Mouse (Mus musculus) right cerebral cortex, postnatal 25 days (tissue): Measurements from ENCODE around the gene Caprin2.

Source experiments
- DNase-seq: peaks from one replicate; pipeline ENCODE4 v3.0.0; 2022

The Caprin2 gene

DNA sequence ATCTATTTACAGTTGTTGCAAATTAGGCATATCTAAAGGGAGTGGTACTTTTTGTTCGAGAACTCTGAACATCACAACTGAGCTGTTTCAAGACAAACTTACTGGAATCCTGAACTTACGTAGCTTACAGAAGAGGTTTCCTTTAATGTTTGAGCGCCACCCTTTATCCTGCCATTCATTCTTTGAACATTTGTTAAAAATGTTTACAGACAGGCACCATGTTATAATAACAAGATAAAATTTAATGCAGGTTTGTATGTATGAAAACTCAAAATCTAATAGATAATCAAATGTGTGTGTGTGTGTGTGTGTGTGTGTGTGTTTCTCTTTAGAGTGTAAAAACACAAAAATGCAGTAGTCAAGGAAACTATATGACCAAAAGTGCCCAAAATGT lies 64.3 kb downstream of the Caprin2 start:
- no peak for DNase-seq

DNA sequence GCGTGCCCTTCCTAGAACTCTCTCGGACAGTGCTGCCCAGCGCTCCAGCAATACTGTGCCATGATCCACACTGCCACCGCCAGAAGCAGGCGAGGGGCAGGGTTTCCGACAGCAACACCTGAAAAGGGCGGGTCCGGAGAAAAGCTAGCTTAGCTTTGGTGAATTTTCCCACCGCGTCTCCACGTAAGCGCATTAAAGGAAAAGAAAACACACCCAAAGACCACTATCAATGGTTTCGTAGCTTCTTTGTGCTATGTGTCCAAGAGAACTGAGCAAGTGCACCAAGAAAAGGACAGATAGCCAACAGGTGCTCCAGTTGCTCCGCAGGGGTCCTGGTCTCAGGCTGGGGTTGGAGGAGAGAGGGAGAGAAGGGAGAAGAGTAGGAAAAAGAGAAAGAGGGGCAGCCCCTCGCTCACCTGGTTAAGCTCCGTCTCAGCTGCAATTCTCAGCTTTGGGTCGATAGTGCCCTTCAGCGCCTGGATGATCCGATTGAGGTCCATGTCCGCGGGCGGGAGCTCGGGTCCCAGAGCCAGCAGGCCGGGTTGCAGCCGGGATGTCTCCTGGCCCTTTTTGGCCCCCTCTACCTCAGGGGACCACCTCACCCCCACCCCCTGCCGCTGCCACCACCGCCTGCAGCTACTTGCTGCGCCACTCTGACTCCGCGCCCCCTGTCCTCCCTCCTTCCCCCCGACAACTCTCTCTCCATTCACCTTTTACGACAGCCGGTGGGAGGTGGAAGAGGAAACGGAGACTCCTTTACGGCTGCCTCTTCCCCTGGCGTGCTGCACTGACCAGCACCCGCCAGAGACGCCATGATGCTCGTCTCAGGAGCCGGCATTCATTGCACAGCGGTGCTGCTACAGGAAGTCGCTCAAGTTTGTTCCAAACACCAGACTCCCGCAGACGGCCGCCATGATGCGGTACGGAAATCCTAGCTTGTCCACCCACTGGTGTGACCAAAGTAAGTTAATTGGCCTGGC lies 65.0 kb downstream of the Caprin2 start, which contains the start of gene Ipo8:
TSS of gene Ipo8 (minus strand) at position 720 of the 980 bp plus-strand sequence.
- peak; percentile 95 for DNase-seq

DNA sequence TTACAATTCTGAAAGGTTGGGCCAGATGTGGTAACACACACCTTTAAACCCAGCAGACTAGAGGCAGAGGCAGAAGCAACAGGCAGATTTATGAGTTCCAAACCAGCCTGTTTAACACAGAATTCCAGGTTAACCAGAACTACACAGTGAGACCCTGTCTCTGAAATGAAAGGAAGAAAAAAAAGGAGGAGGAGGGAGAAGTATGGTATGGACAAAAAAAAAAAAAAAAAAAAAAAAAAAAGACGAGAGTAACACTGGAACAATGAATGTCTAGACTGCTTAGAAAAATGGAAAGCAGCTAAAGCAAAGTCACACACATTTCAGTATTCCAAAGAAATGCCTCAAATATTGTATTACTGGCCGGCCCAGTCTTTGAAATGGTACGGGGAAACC lies 65.7 kb downstream of the Caprin2 start:
- DNase-seq: no peak

DNA sequence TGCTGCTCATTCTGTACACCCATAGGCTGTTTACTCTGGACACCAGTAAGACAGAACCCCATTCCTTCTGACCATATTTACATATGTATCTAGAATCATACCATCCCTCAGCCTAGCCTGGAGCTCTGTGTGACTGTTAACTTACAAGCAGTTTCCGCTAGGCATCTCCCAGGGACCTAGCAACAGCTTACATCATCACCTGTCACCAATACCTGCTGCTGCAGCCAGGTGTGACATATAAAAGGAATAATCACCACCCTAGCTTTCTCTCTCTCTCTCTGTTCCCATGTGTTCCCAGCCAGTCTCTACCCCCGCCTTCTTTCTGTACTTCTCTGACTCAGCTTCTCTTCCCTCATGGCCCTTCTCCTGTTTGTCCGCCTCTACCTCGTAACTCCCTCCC lies 69.9 kb downstream of the Caprin2 start:
- no peak for DNase-seq

DNA sequence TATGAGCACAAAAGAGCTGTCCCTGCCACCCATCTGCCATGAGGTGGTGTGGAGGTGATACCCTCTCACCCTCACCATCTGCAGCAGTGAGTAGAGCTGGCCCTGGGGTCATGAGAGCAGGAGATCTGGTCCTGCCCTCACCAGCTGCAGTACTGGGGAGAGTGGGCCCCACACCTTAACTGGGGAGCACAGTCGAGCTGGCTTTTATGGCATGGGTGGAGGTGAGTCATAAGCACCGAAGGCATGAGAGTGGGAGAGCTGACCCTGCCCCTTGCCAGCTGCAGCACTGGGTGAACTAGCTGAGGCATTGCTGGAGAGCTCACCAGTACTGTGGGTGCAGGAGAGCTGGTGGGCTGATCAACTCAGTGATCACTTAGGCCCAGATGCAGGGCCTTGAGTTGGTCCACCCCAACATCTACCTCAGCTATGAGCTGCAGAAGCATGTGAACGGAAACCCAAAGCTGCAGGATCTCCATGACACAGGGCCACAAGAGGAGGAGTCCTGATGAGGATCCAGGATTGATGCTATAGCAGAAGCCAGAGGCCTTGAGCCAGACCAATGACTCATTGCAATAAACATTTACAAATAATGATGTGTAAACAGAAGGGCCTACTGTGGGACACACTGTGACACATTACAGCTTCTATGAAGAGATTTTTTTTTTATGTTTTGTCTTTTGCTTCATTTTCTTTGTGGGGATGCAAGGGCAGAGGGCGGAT lies 77.3 kb downstream of the Caprin2 start:
- DNase-seq: no peak

DNA sequence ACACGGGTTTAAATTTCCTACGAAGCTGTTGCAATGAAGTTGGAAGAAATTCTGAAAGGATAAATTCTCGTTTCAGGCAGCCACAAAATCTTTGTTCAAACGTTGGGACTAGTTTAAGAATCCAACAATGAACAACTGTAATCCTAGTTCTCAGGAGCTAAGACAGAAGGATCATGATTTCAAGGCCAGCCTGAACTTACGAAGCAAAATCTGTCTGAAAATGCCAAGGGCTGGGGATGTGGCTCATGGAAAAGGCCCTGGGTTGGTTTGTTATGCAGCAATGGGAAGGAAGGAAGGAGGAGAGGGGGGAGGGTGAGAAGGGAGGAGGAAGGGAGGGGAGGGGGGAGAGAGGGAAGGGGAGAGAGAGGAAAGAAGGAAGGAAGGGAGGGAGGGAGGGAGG lies 79.3 kb downstream of the Caprin2 start:
- DNase-seq: no peak

DNA sequence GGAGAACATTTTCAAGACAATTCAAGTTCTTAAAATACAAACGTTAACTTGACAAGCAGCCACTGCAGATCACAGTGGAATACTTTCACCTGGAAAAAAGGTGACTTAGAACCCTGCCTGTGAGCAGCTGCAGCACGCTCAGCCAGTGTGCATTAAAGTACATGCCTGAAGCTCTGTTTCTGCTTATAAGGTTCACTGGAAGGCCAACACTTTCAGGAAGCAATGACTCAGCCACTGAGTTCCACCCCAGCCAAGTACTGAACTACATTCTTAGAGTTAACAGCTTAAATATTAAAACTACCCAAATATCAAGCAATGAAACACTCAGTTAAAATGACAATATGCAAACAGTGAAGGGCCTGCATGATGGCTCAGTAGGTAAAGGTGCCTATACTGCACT lies 84.9 kb downstream of the Caprin2 start:
- DNase-seq: no peak

DNA sequence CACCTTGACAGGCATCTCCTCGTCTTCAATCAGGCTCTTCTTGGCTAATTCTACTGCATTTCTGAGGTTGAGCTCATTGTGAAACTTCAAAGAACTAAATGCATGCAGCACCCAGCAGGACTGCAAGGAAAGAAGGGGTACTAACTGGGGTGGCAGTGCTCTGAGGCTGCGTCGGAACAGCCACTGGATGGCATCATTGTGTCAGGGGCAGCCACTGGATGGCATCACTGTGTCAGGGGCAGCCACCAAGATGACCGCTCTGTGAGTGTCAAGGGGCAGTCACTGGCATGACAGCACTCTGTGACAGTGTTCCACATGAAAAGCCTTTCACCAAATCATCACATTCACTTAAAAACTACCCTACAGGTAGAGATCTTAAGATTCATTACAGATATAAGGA lies 96.3 kb downstream of the Caprin2 start:
- DNase-seq: no peak

DNA sequence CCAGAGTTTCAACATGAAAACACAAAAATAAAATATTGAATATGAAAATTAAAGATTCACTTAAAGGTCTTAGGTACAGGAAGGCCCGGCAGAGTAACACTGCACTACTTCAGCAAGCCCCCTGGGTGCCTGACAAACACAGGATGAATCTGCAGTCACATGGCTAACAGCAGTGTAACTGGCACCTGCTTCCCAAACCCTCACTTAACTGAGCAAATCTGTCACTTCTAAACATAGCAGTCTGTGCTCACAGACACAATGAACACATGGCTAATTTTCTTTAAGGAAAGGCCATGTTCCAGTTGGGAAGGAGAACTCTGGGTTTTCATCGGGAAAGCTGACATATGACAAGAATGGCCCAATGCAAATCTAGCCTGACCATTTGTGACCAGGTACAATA lies 100.9 kb downstream of the Caprin2 start:
- DNase-seq: no peak
